Mouse (Mus musculus) midbrain, embryonic 10.5 days (tissue): ENCODE data around the gene 5031439G07Rik. TPM values are rescaled to one million over a fixed set of nuclear protein-coding genes. Genes with fewer than 3 reads are reported as not detected.
A peak's percentile ranks its signal among the peaks of the same experiment; 100 is the strongest.
"Not testable (repeated sequence)": the region's sequence is repeated elsewhere in the genome, so short reads cannot be mapped to it uniquely, and the experiment has no call there.

Experiments
- DNase-seq: peaks from one replicate; pipeline ENCODE4 v3.0.0-alpha.2; 2017; ENCODE audit warnings: low spot score
- H3K27ac ChIP-seq: fragments of 300-500 bp; sonication (generic); replicated peaks from 2 replicates; pipeline ENCODE4 v1.5.1; 2016; ENCODE audit warnings: mild to moderate bottlenecking
- H3K27me3 ChIP-seq: fragments of 300-500 bp; sonication (generic); 2 replicates; pipeline ENCODE4 v1.6.1; 2016; ENCODE audit warnings: low read depth, mild to moderate bottlenecking; ENCODE audit not compliant: poor library complexity, severe bottlenecking
- H3K36me3 ChIP-seq: fragments of 300-500 bp; sonication (generic); 2 replicates; pipeline ENCODE4 v1.6.1; 2016; ENCODE audit warnings: mild to moderate bottlenecking, moderate library complexity
- H3K4me1 ChIP-seq: fragments of 300-500 bp; sonication (generic); 2 replicates; pipeline ENCODE4 v1.6.1; 2016
- H3K4me3 ChIP-seq: fragments of 300-500 bp; sonication (generic); 2 replicates; pipeline ENCODE4 v1.5.1; 2016; ENCODE audit warnings: mild to moderate bottlenecking, moderate library complexity
- H3K9me3 ChIP-seq: fragments of 300-500 bp; sonication (generic); replicated peaks from 2 replicates; pipeline ENCODE4 v1.6.1; 2016; ENCODE audit warnings: mild to moderate bottlenecking
- WGBS: fragments of 180-500 bp; shearing (Covaris S2); methylation state at CpG from one replicate; pipeline ENCODE4 v1.1.7; 2016; 5-methylcytosine and 5-hydroxymethylcytosine counted together
- polyA plus RNA-seq: library from polyadenylated mRNA; unstranded; fragments of >200 nt; fragmentation: Nextera tagmentation; extraction: Ambion mirVana; gene quantifications from 2 replicates; pipeline ENCODE4 v1.2.1, GENCODE M21; 2016

Gene 5031439G07Rik
- polyA plus RNA-seq, 1 experiment from 2014 or later: 10.1 TPM

DNA sequence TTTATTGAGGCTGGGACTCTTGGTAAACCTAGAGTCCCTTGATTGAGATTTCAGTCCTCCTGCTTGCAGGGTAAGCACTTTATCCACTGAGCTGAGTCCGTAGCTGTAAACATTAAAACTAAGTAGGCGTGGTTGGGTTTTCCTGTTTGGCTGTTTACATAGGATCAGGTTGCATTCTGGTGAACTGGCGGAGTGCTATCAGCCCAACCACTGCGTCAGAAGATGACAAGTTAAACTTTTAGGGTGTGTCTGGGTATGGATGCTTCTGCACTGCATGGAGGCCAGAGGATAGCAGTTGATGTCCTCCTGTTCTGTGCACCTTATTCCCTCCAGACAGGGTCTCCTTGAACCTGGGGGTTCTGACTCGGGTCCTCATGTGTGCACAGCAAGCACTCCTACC, 56.0 kb downstream of the 5031439G07Rik start:
- peaks cover 100% of the 10 kb centered on the region for H3K36me3 ChIP-seq
- WGBS: 82% methylated on average over 5 of the region's 5 CpGs
- H3K4me1 ChIP-seq: no peaks in the 10 kb centered on the region
- DNase-seq: no peak
- no peak overlapping the region for H3K27ac ChIP-seq
- no peaks in the 10 kb centered on the region for H3K9me3 ChIP-seq
- no peaks in the 10 kb centered on the region for H3K27me3 ChIP-seq
- H3K4me3 ChIP-seq: no peak overlapping the region

DNA sequence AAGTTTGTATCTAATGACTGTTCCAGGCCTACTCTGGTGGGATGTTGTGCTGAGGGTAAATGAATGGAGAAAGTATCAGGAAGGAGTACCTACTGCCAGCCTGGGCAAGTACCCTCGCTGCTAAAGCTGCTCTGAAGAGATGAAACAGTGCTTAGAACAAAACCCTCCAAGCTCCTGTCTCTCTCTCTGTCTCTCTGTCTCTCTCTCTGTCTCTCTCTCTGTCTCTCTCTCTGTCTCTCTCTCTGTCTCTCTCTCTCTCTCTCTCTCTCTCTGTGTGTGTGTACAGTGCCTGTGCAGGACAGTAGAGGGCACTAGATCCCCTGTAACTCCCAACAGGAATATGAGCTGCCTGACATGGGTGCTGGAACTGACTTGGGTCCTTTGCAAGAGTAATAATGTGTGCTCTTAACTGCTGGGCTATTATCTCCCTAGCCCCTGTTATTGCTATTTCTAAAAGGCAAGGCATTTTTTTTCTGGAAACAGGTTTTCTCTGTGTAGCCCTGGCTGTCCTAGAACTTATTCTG, 62.8 kb downstream of the 5031439G07Rik start:
- Histone ChIP-seq H3K27ac (no peak overlapping the region), H3K4me3 (peak overlapping the region; percentile 97; the same call in 1 of the 2 replicates), H3K27me3 (no peaks in the 10 kb centered on the region), H3K36me3 (peaks cover 56% of the 10 kb centered on the region), H3K4me1 (peaks cover 39% of the 10 kb centered on the region), H3K9me3 (no peaks in the 10 kb centered on the region)
- DNase-seq: no peak
- WGBS: 60% methylated on average over 1 of the region's 1 CpGs

DNA sequence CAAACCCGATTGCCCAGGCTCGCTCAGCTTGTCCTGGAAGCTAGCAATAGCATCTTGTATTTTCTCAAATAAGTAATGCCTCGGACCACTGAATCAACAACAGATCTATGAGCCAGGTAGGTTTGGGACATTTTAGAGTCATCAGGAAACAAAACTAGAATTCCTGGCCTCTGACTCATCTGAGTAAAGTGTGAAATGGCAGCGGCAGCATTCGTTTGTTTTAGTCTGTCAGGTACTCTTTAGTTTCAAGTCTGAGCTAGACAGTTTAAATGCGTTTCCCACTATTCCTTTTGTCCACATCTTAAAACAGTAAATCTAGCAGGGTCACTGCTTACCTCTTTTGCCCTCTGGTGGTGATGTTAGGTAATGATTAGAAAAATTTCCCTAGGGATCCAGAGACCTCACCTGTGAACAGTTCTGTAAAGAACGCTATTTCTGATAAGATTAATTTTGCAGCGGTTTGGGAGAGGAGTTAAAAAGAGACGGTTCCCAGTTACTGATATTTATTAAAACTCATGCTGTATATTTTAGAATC, 63.5 kb downstream of the 5031439G07Rik start:
- Histone ChIP-seq H3K27me3 (no peaks in the 10 kb centered on the region), H3K27ac (peak overlapping the region; percentile 97; the same call in 1 of the 2 replicates), H3K4me3 (peak overlapping the region; percentile 97), H3K4me1 (peaks cover 39% of the 10 kb centered on the region), H3K36me3 (peaks cover 50% of the 10 kb centered on the region), H3K9me3 (no peaks in the 10 kb centered on the region)
- no peak for DNase-seq
- WGBS: 25% methylated on average over 9 of the region's 9 CpGs

GRCm38 (mm10) chr15:84923508-84924181, 64.7 kb downstream of the 5031439G07Rik start:
- H3K36me3 ChIP-seq: peaks cover 43% of the 10 kb centered on the region
- H3K9me3 ChIP-seq: no peaks in the 10 kb centered on the region
- DNase-seq: no peak
- WGBS: under 1% methylated on average over 68 of the region's 68 CpGs
- H3K27me3 ChIP-seq: no peaks in the 10 kb centered on the region
- peak overlapping the region; percentile 97 for H3K4me3 ChIP-seq
- H3K27ac ChIP-seq: peak overlapping the region; percentile 97
- peaks cover 39% of the 10 kb centered on the region for H3K4me1 ChIP-seq

DNA sequence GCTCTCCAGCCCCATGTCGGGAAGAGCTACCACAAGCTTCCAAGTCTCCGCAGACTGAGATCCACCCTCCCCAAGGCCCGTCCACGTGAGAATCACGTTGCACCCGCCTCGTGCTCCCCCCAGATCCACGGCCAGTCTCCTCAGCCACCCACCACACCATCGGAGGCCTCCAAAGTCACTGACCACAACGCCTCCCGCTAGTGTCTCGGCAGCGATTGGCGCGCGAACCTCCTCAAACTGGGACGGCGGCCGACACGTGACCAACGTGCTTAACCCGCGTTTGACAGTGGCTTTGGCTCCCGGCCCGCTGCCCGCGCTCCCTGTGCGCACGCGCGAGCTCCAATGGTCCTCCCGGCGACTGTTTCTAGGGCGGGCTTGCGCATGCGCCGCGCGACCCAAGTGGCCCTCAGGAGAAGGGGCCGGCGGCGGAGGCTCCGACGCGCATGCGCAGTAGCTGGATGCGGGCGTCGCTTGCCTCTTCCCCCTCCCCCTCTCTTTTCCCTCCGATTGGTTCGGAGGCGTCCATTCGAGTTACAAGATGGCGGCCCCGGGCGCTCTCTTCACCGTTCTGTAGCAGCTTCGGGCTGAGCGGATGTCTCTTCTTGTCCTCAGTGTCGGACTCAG, 65.4 kb downstream of the 5031439G07Rik start, which contains the start of gene Nup50:
Gene Nup50, plus strand, starts transcription at position 528 of the 624 bp plus-strand sequence.
- no peaks in the 10 kb centered on the region for H3K9me3 ChIP-seq
- peaks cover 39% of the 10 kb centered on the region for H3K4me1 ChIP-seq
- H3K36me3 ChIP-seq: peaks cover 37% of the 10 kb centered on the region
- H3K4me3 ChIP-seq: peak within 1 kb of the TSS; percentile 97
- under 1% methylated on average over 60 of the region's 60 CpGs for WGBS
- DNase-seq: peak; percentile 100
- peak within 1 kb of the TSS; percentile 97 for H3K27ac ChIP-seq
- no peaks in the 10 kb centered on the region for H3K27me3 ChIP-seq

- H3K4me1 ChIP-seq: peaks cover 27% of the 10 kb centered on the region
- 94% methylated on average over 3 of the region's 3 CpGs for WGBS
- no peak within 1 kb of the TSS for H3K27ac ChIP-seq
- H3K27me3 ChIP-seq: no peaks in the 10 kb centered on the region
- H3K36me3 ChIP-seq: peaks cover 13% of the 10 kb centered on the region
- no peak for DNase-seq
- H3K4me3 ChIP-seq: no peak within 1 kb of the TSS
- H3K9me3 ChIP-seq: no peaks in the 10 kb centered on the region
Observed at GRCm38 (mm10) chr15:84919938-84920337, 68.4 kb downstream of the 5031439G07Rik start, which contains the start of gene Gm29666. Gene Gm29666 (minus strand): TSS chr15:84920038.

DNA sequence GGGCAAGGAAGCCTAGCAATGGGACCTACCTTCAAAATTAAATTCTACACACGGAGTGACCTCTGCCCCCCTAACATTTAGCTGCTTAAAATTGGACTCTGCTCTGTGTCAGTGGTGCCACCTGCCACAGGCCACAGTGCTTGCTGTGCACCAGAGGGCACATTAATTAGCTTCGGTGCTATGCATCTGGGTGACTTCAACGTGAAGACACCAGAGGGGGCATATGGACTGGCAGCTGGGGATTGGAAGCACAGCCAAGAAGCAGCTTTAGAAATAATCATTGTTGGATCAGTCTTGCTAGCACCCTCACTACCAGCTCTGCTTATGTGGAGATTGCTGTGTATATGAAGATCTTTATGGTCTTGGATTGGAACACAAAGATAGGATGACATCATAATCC, 75.2 kb downstream of the 5031439G07Rik start:
- 87% methylated on average over 3 of the region's 3 CpGs for WGBS
- H3K27ac ChIP-seq: no peak overlapping the region

DNA sequence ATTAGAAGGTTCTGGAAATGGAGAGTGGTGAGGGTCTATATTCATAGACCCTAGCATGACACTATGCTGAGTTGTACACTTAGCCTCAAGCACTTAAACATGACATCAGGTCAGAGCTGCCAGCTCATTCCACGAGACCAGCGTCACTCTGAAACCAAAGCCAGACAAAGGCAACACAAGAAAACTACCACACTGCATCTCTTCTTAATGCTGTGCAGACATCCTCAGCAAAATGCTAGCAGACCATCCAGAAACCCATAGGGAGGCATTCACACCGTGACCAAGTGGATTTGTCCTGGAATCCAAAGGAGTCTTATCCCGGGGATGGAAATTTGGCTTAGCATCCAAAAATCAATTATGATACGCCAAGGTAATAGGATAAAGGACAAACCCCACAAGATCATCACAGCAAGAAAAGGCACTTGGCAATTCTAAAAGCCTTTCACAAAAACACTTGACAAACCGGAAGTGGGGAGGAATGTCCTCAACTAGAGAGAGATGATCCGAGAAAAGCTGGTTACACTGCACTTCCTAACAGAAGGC, 84.4 kb downstream of the 5031439G07Rik start:
- Histone ChIP-seq H3K4me1 (peaks cover 13% of the 10 kb centered on the region), H3K9me3 (no peaks in the 10 kb centered on the region), H3K27ac (no peak overlapping the region), H3K4me3 (no peak overlapping the region), H3K27me3 (peaks cover 78% of the 10 kb centered on the region), H3K36me3 (no peaks in the 10 kb centered on the region)
- DNase-seq: peak; percentile 27
- WGBS: 57% methylated on average over 7 of the region's 7 CpGs

More for the DNA sequence above, 75.2 kb downstream of the 5031439G07Rik start:
- Histone ChIP-seq H3K4me1 (no peaks in the 10 kb centered on the region), H3K4me3 (no peak overlapping the region), H3K27me3 (peaks cover 5% of the 10 kb centered on the region; the same call in 1 of the 2 replicates), H3K36me3 (peaks cover 20% of the 10 kb centered on the region), H3K9me3 (peaks cover 14% of the 10 kb centered on the region)
- no peak for DNase-seq

- H3K36me3 ChIP-seq: no peaks in the 10 kb centered on the region
- peaks cover 8% of the 10 kb centered on the region; the same call in 1 of the 2 replicates for H3K9me3 ChIP-seq
- no peaks in the 10 kb centered on the region for H3K4me1 ChIP-seq
- DNase-seq: no peak
- no peak overlapping the region for H3K4me3 ChIP-seq
- H3K27me3 ChIP-seq: peaks cover 69% of the 10 kb centered on the region
- H3K27ac ChIP-seq: no peak overlapping the region
- WGBS: 72% methylated on average over 7 of the region's 7 CpGs
Observed at GRCm38 (mm10) chr15:84898077-84898476, 90.3 kb downstream of the 5031439G07Rik start.

- Histone ChIP-seq H3K9me3 (peaks cover 8% of the 10 kb centered on the region; the same call in 1 of the 2 replicates), H3K4me1 (peaks cover 3% of the 10 kb centered on the region; the same call in 1 of the 2 replicates), H3K27ac (no peak overlapping the region), H3K27me3 (peaks cover 56% of the 10 kb centered on the region), H3K36me3 (no peaks in the 10 kb centered on the region), H3K4me3 (no peak overlapping the region)
- WGBS: 79% methylated on average over 1 of the region's 1 CpGs
- no peak for DNase-seq
Observed at GRCm38 (mm10) chr15:84896664-84897063, 91.7 kb downstream of the 5031439G07Rik start.

DNA sequence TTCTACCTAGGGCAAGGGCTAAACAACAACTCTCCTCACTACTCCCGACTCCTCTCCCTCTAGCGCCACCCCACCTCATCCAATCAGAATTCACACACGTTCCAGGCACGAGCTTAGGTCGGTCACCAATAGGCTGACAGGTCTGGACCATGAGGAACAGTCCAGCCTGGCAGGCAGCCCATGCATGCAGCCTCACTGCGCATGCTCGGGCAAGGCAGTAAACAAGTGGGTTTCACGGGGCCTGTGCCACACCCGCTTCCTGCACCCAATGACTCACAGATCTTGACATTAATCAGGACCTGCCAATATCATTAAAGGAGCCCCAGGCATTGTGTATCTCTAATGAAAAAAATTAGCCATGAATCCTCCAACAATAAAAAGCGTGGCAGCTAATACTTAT, 92.1 kb downstream of the 5031439G07Rik start:
- H3K4me3 ChIP-seq, DNase-seq: not testable (repeated sequence)
- 80% methylated on average over 10 of the region's 10 CpGs for WGBS

More for the DNA sequence above, 92.1 kb downstream of the 5031439G07Rik start:
- peaks cover 52% of the 10 kb centered on the region for H3K27me3 ChIP-seq
- H3K4me1 ChIP-seq, H3K27ac ChIP-seq, H3K36me3 ChIP-seq, H3K9me3 ChIP-seq: not testable (repeated sequence)
